Mouse (Mus musculus) CH12.LX (cell line): ENCODE results near the gene Omg. TPM values are rescaled to one million over a fixed set of nuclear protein-coding genes. Genes with fewer than 3 reads are reported as not detected.

Experiments
- DNase-seq: peaks from one replicate; pipeline ENCODE4 v3.0.0-alpha.2; 2013; ENCODE audit errors: extremely low read depth
- H3K27ac ChIP-seq: 2 replicates; pipeline ENCODE4 v1.5.1; 2012; ENCODE audit warnings: low read depth, mild to moderate bottlenecking, control low read depth, moderate library complexity; ENCODE audit not compliant: insufficient read depth
- H3K27me3 ChIP-seq: replicated peaks from 2 replicates; pipeline ENCODE3; 2012; ENCODE audit warnings: inconsistent platforms
- H3K36me3 ChIP-seq, 2 experiments: replicated peaks in 1 of 2; 2 replicates each; pipeline versions ENCODE3 to v1.6.1; 2012; ENCODE audit warnings: inconsistent platforms in 1 of 2, low read length in 1 of 2, mild to moderate bottlenecking in 1 of 2, mixed read lengths in 1 of 2, moderate library complexity in 1 of 2; ENCODE audit not compliant: control insufficient read depth in 1 of 2, insufficient read depth in 1 of 2
- H3K4me1 ChIP-seq, 2 experiments: 2 replicates each; pipeline ENCODE4 v1.6.1; 2012; ENCODE audit warnings: inconsistent platforms in 1 of 2, moderate library complexity in 1 of 2; ENCODE audit not compliant: insufficient read depth in 2 of 2, control insufficient read depth in 1 of 2
- H3K4me2 ChIP-seq: 2 replicates; pipeline ENCODE4 v1.6.1; 2012; ENCODE audit warnings: low read depth, mild to moderate bottlenecking, control low read depth; ENCODE audit not compliant: poor library complexity, insufficient read depth, severe bottlenecking
- H3K4me3 ChIP-seq, 3 experiments: fragments of 150-350 bp in 1 of 3; sonication (generic) in 1 of 3; replicated peaks in 1 of 3; 2 replicates each; pipeline versions ENCODE3 to v1.5.1; 2011 to 2012; ENCODE audit warnings: low read depth in 2 of 3, low read length in 2 of 3, mild to moderate bottlenecking in 2 of 3, moderate library complexity in 2 of 3, control low read depth in 1 of 3, improper control_type of control experiment in 1 of 3, inconsistent platforms in 1 of 3, mixed read lengths in 1 of 3; ENCODE audit not compliant: poor library complexity in 1 of 3
- H3K79me2 ChIP-seq: replicated peaks from 2 replicates; pipeline ENCODE4 v1.6.1; 2012; ENCODE audit warnings: mild to moderate bottlenecking, moderate library complexity; ENCODE audit not compliant: control insufficient read depth, poor library complexity, insufficient read depth, severe bottlenecking; ENCODE audit errors: extremely low read depth
- H3K9ac ChIP-seq: 2 replicates; pipeline ENCODE4 v1.6.1; 2012; ENCODE audit warnings: low read depth, mild to moderate bottlenecking, control low read depth, moderate library complexity; ENCODE audit not compliant: insufficient read depth
- H3K9me3 ChIP-seq: replicated peaks from 2 replicates; pipeline ENCODE3; 2012; ENCODE audit warnings: low read length, inconsistent platforms, mixed read lengths
- BHLHE40 ChIP-seq: IDR thresholded peaks from 2 replicates; pipeline ENCODE4 v1.6.1; 2011; ENCODE audit warnings: mild to moderate bottlenecking, low read depth, low read length, improper control_type of control experiment
- CHD2 ChIP-seq: IDR thresholded peaks from 2 replicates; pipeline ENCODE4 v1.6.1; 2011; ENCODE audit warnings: low read length, improper control_type of control experiment
- ETS1 ChIP-seq: conservative IDR thresholded peaks from 2 replicates; pipeline ENCODE4 v1.6.1; 2012; ENCODE audit warnings: low read depth, mild to moderate bottlenecking, inconsistent platforms, low read length, improper control_type of control experiment, moderate library complexity
- IRF4 ChIP-seq: IDR thresholded peaks from 2 replicates; pipeline ENCODE4 v1.6.1; 2014; ENCODE audit warnings: low read depth, mild to moderate bottlenecking, inconsistent platforms, low read length, improper control_type of control experiment
- JUN ChIP-seq: IDR thresholded peaks from 2 replicates; pipeline ENCODE4 v1.6.1; 2011; ENCODE audit warnings: low read depth, mild to moderate bottlenecking, low read length, improper control_type of control experiment, moderate library complexity; ENCODE audit not compliant: insufficient read depth
- JUND ChIP-seq: conservative IDR thresholded peaks from 2 replicates; pipeline ENCODE4 v1.6.1; 2011; ENCODE audit warnings: low read depth, low read length, improper control_type of control experiment
- MEF2A ChIP-seq: IDR thresholded peaks from 2 replicates; pipeline ENCODE4 v1.6.1; 2014; ENCODE audit warnings: low read depth, mild to moderate bottlenecking, inconsistent platforms, low read length, improper control_type of control experiment, borderline replicate concordance
- MXI1 ChIP-seq: IDR thresholded peaks from 2 replicates; pipeline ENCODE4 v1.6.1; 2011; ENCODE audit warnings: mild to moderate bottlenecking, low read depth, low read length, improper control_type of control experiment
- MYC ChIP-seq: IDR thresholded peaks from 2 replicates; pipeline ENCODE4 v1.6.1; 2011; ENCODE audit warnings: low read depth, mild to moderate bottlenecking, improper control_type of control experiment, low read length
- NRF1 ChIP-seq: IDR thresholded peaks from 2 replicates; pipeline ENCODE4 v1.6.1; 2014; ENCODE audit warnings: low read depth, mild to moderate bottlenecking, inconsistent platforms, low read length, improper control_type of control experiment, moderate library complexity
- RAD21 ChIP-seq: IDR thresholded peaks from 2 replicates; pipeline ENCODE4 v1.6.1; 2011; ENCODE audit warnings: low read depth, mild to moderate bottlenecking, low read length, improper control_type of control experiment, moderate library complexity
- RCOR1 ChIP-seq: conservative IDR thresholded peaks from 2 replicates; pipeline ENCODE4 v1.6.1; 2012; ENCODE audit warnings: low read depth, mild to moderate bottlenecking, inconsistent platforms, low read length, improper control_type of control experiment
- SIN3A ChIP-seq: IDR thresholded peaks from 2 replicates; pipeline ENCODE4 v1.6.1; 2012; ENCODE audit warnings: low read length, improper control_type of control experiment, inconsistent platforms
- UBTF ChIP-seq: IDR thresholded peaks from 2 replicates; pipeline ENCODE4 v1.6.1; 2012; ENCODE audit warnings: low read depth, mild to moderate bottlenecking, inconsistent platforms, low read length, improper control_type of control experiment, moderate library complexity
- USF1 ChIP-seq: IDR thresholded peaks from 2 replicates; pipeline ENCODE4 v1.6.1; 2014; ENCODE audit warnings: low read depth, mild to moderate bottlenecking, inconsistent platforms, low read length, improper control_type of control experiment
- ZMIZ1 ChIP-seq: IDR thresholded peaks from 2 replicates; pipeline ENCODE4 v1.6.1; 2012; ENCODE audit warnings: low read depth, mild to moderate bottlenecking, inconsistent platforms, low read length, improper control_type of control experiment
- ZNF384 ChIP-seq: IDR thresholded peaks from 2 replicates; pipeline ENCODE4 v1.6.1; 2012; ENCODE audit warnings: low read depth, low read length, improper control_type of control experiment, inconsistent platforms
- dilution Hi-C: fragments of 300-500 bp; cut with MboI; formaldehyde crosslinking; loops from 2 replicates; pipeline ENCODE4 v1.14.3; 2020; ENCODE audit warnings: low sequenced_read_pairs; ENCODE audit not compliant: extremely low pct_unique_long_range_greater_than_20kb, extremely low pct_ligation_motif_present
- in situ Hi-C: fragments of 300-500 bp; cut with MboI; formaldehyde crosslinking; loops from 3 replicates; pipeline ENCODE4 v1.14.3; 2019; ENCODE audit warnings: low sequenced_read_pairs, low pct_ligation_motif_present, low pct_unique_long_range_greater_than_20kb, mixed read lengths
- polyA plus RNA-seq: library from polyadenylated mRNA; unstranded; fragments of >175 nt; gene quantifications from 2 replicates; pipeline ENCODE4 v1.2.1, GENCODE M21; 2012; ENCODE audit warnings: low read depth; ENCODE audit not compliant: insufficient read length
- total RNA-seq, 2 experiments: library from RNA; depleted of rRNA; stranded (reverse); fragments of 300-350 nt in 1 of 2; fragments of >200 nt in 1 of 2; gene quantifications; 2 replicates each; pipeline ENCODE4 v1.2.3; 2012 to 2014

Gene Omg
- total RNA-seq (2012; rRNA removed) = 0.13 TPM in 2 replicates
- total RNA-seq (2014; rRNA removed) = 0.09 TPM in 1 of 2 replicates, not detected in the other
- 0.17 TPM in 1 of 2 replicates, not detected in the other for polyA plus RNA-seq

GRCm38 (mm10) chr11:79503845-79504244, at the start of gene Omg:
Gene Omg, minus strand, starts transcription at chr11:79504084.
- no peak within 1 kb of the TSS for H3K4me3 ChIP-seq
- TF ChIP-seq RCOR1 = no peak
- TF ChIP-seq SIN3A = 0 out of 2 replicates have a peak, but pooled peaks have one; percentile 31
- TF ChIP-seq ETS1 = no peak
- peak; percentile 42 for TF ChIP-seq ZNF384
- TF ChIP-seq RAD21 = no peak
- TF ChIP-seq MEF2A = no peak
- no peak for TF ChIP-seq NRF1
- no peak for TF ChIP-seq IRF4
- no peak for TF ChIP-seq CHD2
- no peak for TF ChIP-seq MXI1
- no peak for TF ChIP-seq USF1
- no peak for TF ChIP-seq ZMIZ1
- TF ChIP-seq BHLHE40 = no peak
- no peak within 1 kb of the TSS for H3K4me2 ChIP-seq
- in situ Hi-C loops (no loop called here), dilution Hi-C loops (no loop called here)
- H3K79me2 ChIP-seq = no peaks in the 10 kb centered on the region
- peaks cover 0 to 10% of the 10 kb centered on the region in 2 experiments for H3K36me3 ChIP-seq
- H3K9me3 ChIP-seq = no peaks in the 10 kb centered on the region
- H3K4me1 ChIP-seq = peaks cover 4 to 6% of the 10 kb centered on the region in 2 experiments; a peak in 1 of 4 replicates
- no peaks in the 10 kb centered on the region for H3K27me3 ChIP-seq
- no peak within 1 kb of the TSS for H3K27ac ChIP-seq
- DNase-seq = no peak
- no peak within 1 kb of the TSS for H3K9ac ChIP-seq

GRCm38 (mm10) chr11:79552622-79553021, 48.7 kb upstream of the Omg start:
- H3K79me2 ChIP-seq = no peaks in the 10 kb centered on the region
- no peak for DNase-seq
- no peaks in the 10 kb centered on the region for H3K27me3 ChIP-seq
- H3K4me1 ChIP-seq = peaks cover 2 to 4% of the 10 kb centered on the region in 2 experiments; a peak in 1 of 4 replicates
- TF ChIP-seq RAD21 (no peak), MYC (no peak), BHLHE40 (no peak), UBTF (no peak), IRF4 (no peak), JUND (no peak), MXI1 (no peak), RCOR1 (no peak), JUN (no peak), CHD2 (no peak)
- TF ChIP-seq, all 38 proteins: peak for 0
- Histone ChIP-seq H3K4me2 (no peak overlapping the region), H3K4me3 (no peak overlapping the region), H3K27ac (no peak overlapping the region), H3K36me3 (peaks cover 45 to 80% of the 10 kb centered on the region in 2 experiments), H3K9me3 (no peaks in the 10 kb centered on the region), H3K9ac (no peak overlapping the region)
- in situ Hi-C loops (no loop called here), dilution Hi-C loops (no loop called here)
